Mouse (Mus musculus): Measurements from ENCODE around the gene Efcc1. TPM values are rescaled to one million over a fixed set of nuclear protein-coding genes. Genes with fewer than 3 reads are reported as not detected.

The Efcc1 gene
- total RNA-seq, 1 experiment: not detected

GRCm38 (mm10) chr6:87739898-87740297 is 9.2 kb downstream of the Efcc1 start:
- in situ Hi-C loops (cut with MboI; ENCODE audit: low sequenced_read_pairs in 2 of 2, unreplicated experiment in 2 of 2): no loop called here
- no peak for DNase-seq (ENCODE audit: low read depth, low spot score)
- H3K9me3 ChIP-seq (ENCODE audit: control insufficient read depth, insufficient read depth, low read depth, low read length): no peaks in the 10 kb centered on the region
- no peaks in the 10 kb centered on the region for H3K36me3 ChIP-seq (ENCODE audit: control insufficient read depth, insufficient read depth, low read length, poor library complexity, severe bottlenecking)
- no peak for TF ChIP-seq MAFK (IDR thresholded peaks at IDR 0.05; ENCODE audit: insufficient read depth, low read depth, low read length)
- TF ChIP-seq ZC3H11A (IDR thresholded peaks at IDR 0.05; ENCODE audit: borderline replicate concordance, low read depth, low read length): no peak
- no peak for TF ChIP-seq ZNF384 (IDR thresholded peaks at IDR 0.05; ENCODE audit: low read depth, low read length)
- no peak for TF ChIP-seq CHD2 (IDR thresholded peaks at IDR 0.05; ENCODE audit: low read depth, low read length)
- TF ChIP-seq HCFC1 (IDR thresholded peaks at IDR 0.05; ENCODE audit: borderline replicate concordance, insufficient read depth, low read length): no peak
- H3K9ac ChIP-seq (ENCODE audit: insufficient read depth, low read depth, low read length, poor library complexity, severe bottlenecking): no peak overlapping the region
- H3K4me3 ChIP-seq (ENCODE audit: insufficient read depth in 1 of 2, low read depth in 1 of 2, low read length in 2 of 2, poor library complexity in 1 of 2, severe bottlenecking in 1 of 2): no peak overlapping the region
- H3K4me1 ChIP-seq (ENCODE audit: control insufficient read depth in 2 of 2, insufficient read depth in 2 of 2, low read length in 2 of 2, poor library complexity in 1 of 2): no peaks in the 10 kb centered on the region
- H3K27ac ChIP-seq (ENCODE audit: insufficient read depth, low read depth, low read length, poor library complexity, severe bottlenecking): no peak overlapping the region

- H3K9ac ChIP-seq (ENCODE audit: insufficient read depth, low read depth, low read length, poor library complexity, severe bottlenecking): no peak overlapping the region
- in situ Hi-C loops (cut with MboI; ENCODE audit: low sequenced_read_pairs in 2 of 2, unreplicated experiment in 2 of 2): no loop called here
Observed at GRCm38 (mm10) chr6:87740496-87740895, 9.8 kb downstream of the Efcc1 start.

GRCm38 (mm10) chr6:87741978-87742377 is 11.3 kb downstream of the Efcc1 start:
- H3K4me1 ChIP-seq (ENCODE audit: control insufficient read depth in 2 of 2, insufficient read depth in 2 of 2, low read length in 2 of 2, poor library complexity in 1 of 2): no peaks in the 10 kb centered on the region
- no peak overlapping the region for H3K4me3 ChIP-seq (ENCODE audit: insufficient read depth in 1 of 2, low read depth in 1 of 2, low read length in 2 of 2, poor library complexity in 1 of 2, severe bottlenecking in 1 of 2)
- DNase-seq (ENCODE audit: low read depth, low spot score): no peak
- in situ Hi-C loops (cut with MboI; ENCODE audit: low sequenced_read_pairs in 2 of 2, unreplicated experiment in 2 of 2): no loop called here
- TF ChIP-seq ZC3H11A (IDR thresholded peaks at IDR 0.05; ENCODE audit: borderline replicate concordance, low read depth, low read length): no peak
- no peak for TF ChIP-seq CHD2 (IDR thresholded peaks at IDR 0.05; ENCODE audit: low read depth, low read length)
- TF ChIP-seq ZNF384 (IDR thresholded peaks at IDR 0.05; ENCODE audit: low read depth, low read length): no peak
- no peak for TF ChIP-seq HCFC1 (IDR thresholded peaks at IDR 0.05; ENCODE audit: borderline replicate concordance, insufficient read depth, low read length)
- TF ChIP-seq MAFK (IDR thresholded peaks at IDR 0.05; ENCODE audit: insufficient read depth, low read depth, low read length): no peak
- H3K36me3 ChIP-seq (ENCODE audit: control insufficient read depth, insufficient read depth, low read length, poor library complexity, severe bottlenecking): no peaks in the 10 kb centered on the region
- H3K27ac ChIP-seq (ENCODE audit: insufficient read depth, low read depth, low read length, poor library complexity, severe bottlenecking): no peak overlapping the region
- H3K9ac ChIP-seq (ENCODE audit: insufficient read depth, low read depth, low read length, poor library complexity, severe bottlenecking): no peak overlapping the region
- no peaks in the 10 kb centered on the region for H3K9me3 ChIP-seq (ENCODE audit: control insufficient read depth, insufficient read depth, low read depth, low read length)

More at GRCm38 (mm10) chr6:87740496-87740895, 9.8 kb downstream of the Efcc1 start:
- no peak for TF ChIP-seq MAFK (IDR thresholded peaks at IDR 0.05; ENCODE audit: insufficient read depth, low read depth, low read length)
- TF ChIP-seq ZC3H11A (IDR thresholded peaks at IDR 0.05; ENCODE audit: borderline replicate concordance, low read depth, low read length): no peak
- no peak for TF ChIP-seq ZNF384 (IDR thresholded peaks at IDR 0.05; ENCODE audit: low read depth, low read length)
- no peak for TF ChIP-seq HCFC1 (IDR thresholded peaks at IDR 0.05; ENCODE audit: borderline replicate concordance, insufficient read depth, low read length)
- Histone ChIP-seq H3K4me3 (ENCODE audit: insufficient read depth in 1 of 2, low read depth in 1 of 2, low read length in 2 of 2, poor library complexity in 1 of 2, severe bottlenecking in 1 of 2) (no peak overlapping the region), H3K9me3 (ENCODE audit: control insufficient read depth, insufficient read depth, low read depth, low read length) (no peaks in the 10 kb centered on the region), H3K27ac (ENCODE audit: insufficient read depth, low read depth, low read length, poor library complexity, severe bottlenecking) (no peak overlapping the region), H3K36me3 (ENCODE audit: control insufficient read depth, insufficient read depth, low read length, poor library complexity, severe bottlenecking) (no peaks in the 10 kb centered on the region), H3K4me1 (ENCODE audit: control insufficient read depth in 2 of 2, insufficient read depth in 2 of 2, low read length in 2 of 2, poor library complexity in 1 of 2) (no peaks in the 10 kb centered on the region)
- DNase-seq (ENCODE audit: low read depth, low spot score): no peak

- Histone ChIP-seq H3K27ac (ENCODE audit: insufficient read depth, low read depth, low read length, poor library complexity, severe bottlenecking) (no peak overlapping the region), H3K4me1 (ENCODE audit: control insufficient read depth in 2 of 2, insufficient read depth in 2 of 2, low read length in 2 of 2, poor library complexity in 1 of 2) (no peaks in the 10 kb centered on the region), H3K4me3 (ENCODE audit: insufficient read depth in 1 of 2, low read depth in 1 of 2, low read length in 2 of 2, poor library complexity in 1 of 2, severe bottlenecking in 1 of 2) (no peak overlapping the region), H3K36me3 (ENCODE audit: control insufficient read depth, insufficient read depth, low read length, poor library complexity, severe bottlenecking) (no peaks in the 10 kb centered on the region), H3K9me3 (ENCODE audit: control insufficient read depth, insufficient read depth, low read depth, low read length) (no peaks in the 10 kb centered on the region), H3K9ac (ENCODE audit: insufficient read depth, low read depth, low read length, poor library complexity, severe bottlenecking) (no peak overlapping the region)
- in situ Hi-C loops (cut with MboI; ENCODE audit: low sequenced_read_pairs in 2 of 2, unreplicated experiment in 2 of 2): no loop called here
- TF ChIP-seq MAFK (IDR thresholded peaks at IDR 0.05; ENCODE audit: insufficient read depth, low read depth, low read length) (no peak), ZNF384 (IDR thresholded peaks at IDR 0.05; ENCODE audit: low read depth, low read length) (no peak), ZC3H11A (IDR thresholded peaks at IDR 0.05; ENCODE audit: borderline replicate concordance, low read depth, low read length) (no peak), CHD2 (IDR thresholded peaks at IDR 0.05; ENCODE audit: low read depth, low read length) (no peak), HCFC1 (IDR thresholded peaks at IDR 0.05; ENCODE audit: borderline replicate concordance, insufficient read depth, low read length) (no peak)
- peak; percentile 63 for DNase-seq (ENCODE audit: low read depth, low spot score)
Observed at GRCm38 (mm10) chr6:87742804-87743203, 12.1 kb downstream of the Efcc1 start.

- Histone ChIP-seq H3K36me3 (ENCODE audit: control insufficient read depth, insufficient read depth, low read length, poor library complexity, severe bottlenecking) (no peaks in the 10 kb centered on the region), H3K4me3 (ENCODE audit: insufficient read depth in 1 of 2, low read depth in 1 of 2, low read length in 2 of 2, poor library complexity in 1 of 2, severe bottlenecking in 1 of 2) (no peak overlapping the region), H3K4me1 (ENCODE audit: control insufficient read depth in 2 of 2, insufficient read depth in 2 of 2, low read length in 2 of 2, poor library complexity in 1 of 2) (no peaks in the 10 kb centered on the region), H3K27ac (ENCODE audit: insufficient read depth, low read depth, low read length, poor library complexity, severe bottlenecking) (no peak overlapping the region), H3K9me3 (ENCODE audit: control insufficient read depth, insufficient read depth, low read depth, low read length) (no peaks in the 10 kb centered on the region), H3K9ac (ENCODE audit: insufficient read depth, low read depth, low read length, poor library complexity, severe bottlenecking) (no peak overlapping the region)
- in situ Hi-C loops (cut with MboI; ENCODE audit: low sequenced_read_pairs in 2 of 2, unreplicated experiment in 2 of 2): no loop called here
- DNase-seq (ENCODE audit: low read depth, low spot score): no peak
- TF ChIP-seq MAFK (IDR thresholded peaks at IDR 0.05; ENCODE audit: insufficient read depth, low read depth, low read length) (no peak), ZNF384 (IDR thresholded peaks at IDR 0.05; ENCODE audit: low read depth, low read length) (no peak), HCFC1 (IDR thresholded peaks at IDR 0.05; ENCODE audit: borderline replicate concordance, insufficient read depth, low read length) (no peak), CHD2 (IDR thresholded peaks at IDR 0.05; ENCODE audit: low read depth, low read length) (no peak), ZC3H11A (IDR thresholded peaks at IDR 0.05; ENCODE audit: borderline replicate concordance, low read depth, low read length) (no peak)
Observed at GRCm38 (mm10) chr6:87743281-87743680, 12.6 kb downstream of the Efcc1 start.
